Mouse (Mus musculus): ENCODE data around the gene Iqcm. TPM values are rescaled to one million over a fixed set of nuclear protein-coding genes. Genes with fewer than 3 reads are reported as not detected.
"Not testable (repeated sequence)": the region's sequence is repeated elsewhere in the genome, so short reads cannot be mapped to it uniquely, and the experiment has no call there.

Iqcm gene
- not detected in 2 replicates for polyA plus RNA-seq (2015; fragmentation: Nextera tagmentation; extraction: Ambion mirVana)

GRCm38 (mm10) chr8:75448394-75448793 is at the start of gene Iqcm:
Iqcm (plus strand) TSS chr8:75448694.
- H3K27ac ChIP-seq = no peak within 1 kb of the TSS

GRCm38 (mm10) chr8:75406489-75406888 is 42.0 kb upstream of the Iqcm start, which contains the start of gene Gm10358:
Gm10358 (minus strand) TSS chr8:75406589.
- Histone ChIP-seq H3K4me3 (no peak within 1 kb of the TSS), H3K27me3 (no peaks in the 10 kb centered on the region), H3K4me2 (no peak within 1 kb of the TSS), H3K4me1 (no peaks in the 10 kb centered on the region), H3K9ac (no peak within 1 kb of the TSS), H3K36me3 (no peaks in the 10 kb centered on the region), H3K27ac (no peak within 1 kb of the TSS), H3K9me3 (no peaks in the 10 kb centered on the region)
- 94% methylated on average over 5 of the region's 5 CpGs for WGBS
- no peak for ATAC-seq (ENCODE audit: insufficient number of reproducible peaks, insufficient read depth, low FRiP score, low TSS enrichment, low read depth)

More at GRCm38 (mm10) chr8:75448394-75448793, at the start of gene Iqcm:
- Histone ChIP-seq H3K9ac (no peak within 1 kb of the TSS), H3K36me3 (no peaks in the 10 kb centered on the region), H3K9me3 (no peaks in the 10 kb centered on the region), H3K4me1 (no peaks in the 10 kb centered on the region), H3K4me2 (no peak within 1 kb of the TSS), H3K4me3 (no peak within 1 kb of the TSS), H3K27me3 (no peaks in the 10 kb centered on the region)
- ATAC-seq (ENCODE audit: insufficient number of reproducible peaks, insufficient read depth, low FRiP score, low TSS enrichment, low read depth) = no peak
- 93% methylated on average over 7 of the region's 7 CpGs for WGBS

- not testable (repeated sequence) for H3K27me3 ChIP-seq; ATAC-seq (ENCODE audit: insufficient number of reproducible peaks, insufficient read depth, low FRiP score, low TSS enrichment, low read depth); H3K27ac ChIP-seq; H3K9me3 ChIP-seq; H3K4me1 ChIP-seq; H3K4me3 ChIP-seq; H3K4me2 ChIP-seq; H3K9ac ChIP-seq; H3K36me3 ChIP-seq
- 81% methylated on average over 3 of the region's 3 CpGs for WGBS
Measured at GRCm38 (mm10) chr8:75415696-75416095, 32.8 kb upstream of the Iqcm start.

- WGBS = 61% methylated on average over 1 of the region's 1 CpGs
- H3K4me1 ChIP-seq = no peaks in the 10 kb centered on the region
- H3K4me3 ChIP-seq = no peak overlapping the region
- no peak for ATAC-seq (ENCODE audit: insufficient number of reproducible peaks, insufficient read depth, low FRiP score, low TSS enrichment, low read depth)
- H3K9ac ChIP-seq = no peak overlapping the region
- no peaks in the 10 kb centered on the region for H3K9me3 ChIP-seq
- no peaks in the 10 kb centered on the region for H3K36me3 ChIP-seq
- H3K4me2 ChIP-seq = no peak overlapping the region
- no peaks in the 10 kb centered on the region for H3K27me3 ChIP-seq
- H3K27ac ChIP-seq = no peak overlapping the region
Measured at GRCm38 (mm10) chr8:75476756-75477155, 28.3 kb downstream of the Iqcm start.

GRCm38 (mm10) chr8:75489035-75489678 is 40.7 kb downstream of the Iqcm start:
- ATAC-seq (ENCODE audit: insufficient number of reproducible peaks, insufficient read depth, low FRiP score, low TSS enrichment, low read depth) = no peak
- Histone ChIP-seq H3K4me3 (no peak overlapping the region), H3K9ac (no peak overlapping the region), H3K27ac (no peak overlapping the region), H3K9me3 (no peaks in the 10 kb centered on the region), H3K4me2 (no peak overlapping the region), H3K36me3 (no peaks in the 10 kb centered on the region), H3K27me3 (no peaks in the 10 kb centered on the region), H3K4me1 (no peaks in the 10 kb centered on the region)
- 74% methylated on average over 13 of the region's 13 CpGs for WGBS

GRCm38 (mm10) chr8:75509299-75509698 is 60.8 kb downstream of the Iqcm start:
- no peak overlapping the region for H3K27ac ChIP-seq
- 83% methylated on average over 1 of the region's 1 CpGs for WGBS
- ATAC-seq (ENCODE audit: insufficient number of reproducible peaks, insufficient read depth, low FRiP score, low TSS enrichment, low read depth) = no peak

GRCm38 (mm10) chr8:75513786-75514185 is 65.3 kb downstream of the Iqcm start:
- 84% methylated on average over 3 of the region's 3 CpGs for WGBS
- no peaks in the 10 kb centered on the region for H3K9me3 ChIP-seq

More at GRCm38 (mm10) chr8:75509299-75509698, 60.8 kb downstream of the Iqcm start:
- Histone ChIP-seq H3K4me1 (no peaks in the 10 kb centered on the region), H3K4me3 (no peak overlapping the region), H3K9ac (no peak overlapping the region), H3K4me2 (no peak overlapping the region), H3K36me3 (no peaks in the 10 kb centered on the region), H3K27me3 (no peaks in the 10 kb centered on the region), H3K9me3 (no peaks in the 10 kb centered on the region)

GRCm38 (mm10) chr8:75549284-75549683 is 100.8 kb downstream of the Iqcm start:
- Histone ChIP-seq H3K27ac (no peak overlapping the region), H3K4me3 (no peak overlapping the region), H3K9me3 (no peaks in the 10 kb centered on the region), H3K4me2 (no peak overlapping the region), H3K36me3 (no peaks in the 10 kb centered on the region), H3K4me1 (no peaks in the 10 kb centered on the region), H3K27me3 (no peaks in the 10 kb centered on the region), H3K9ac (no peak overlapping the region)
- 93% methylated on average over 3 of the region's 3 CpGs for WGBS
- ATAC-seq (ENCODE audit: insufficient number of reproducible peaks, insufficient read depth, low FRiP score, low TSS enrichment, low read depth) = no peak

More at GRCm38 (mm10) chr8:75513786-75514185, 65.3 kb downstream of the Iqcm start:
- no peak overlapping the region for H3K9ac ChIP-seq
- no peaks in the 10 kb centered on the region for H3K27me3 ChIP-seq
- H3K27ac ChIP-seq = no peak overlapping the region
- no peaks in the 10 kb centered on the region for H3K36me3 ChIP-seq
- H3K4me1 ChIP-seq = no peaks in the 10 kb centered on the region
- no peak overlapping the region for H3K4me2 ChIP-seq
- no peak overlapping the region for H3K4me3 ChIP-seq
- ATAC-seq (ENCODE audit: insufficient number of reproducible peaks, insufficient read depth, low FRiP score, low TSS enrichment, low read depth) = no peak

GRCm38 (mm10) chr8:75596281-75596680 is 147.8 kb downstream of the Iqcm start:
- H3K9ac ChIP-seq = no peak overlapping the region
- H3K27ac ChIP-seq = no peak overlapping the region
- H3K4me3 ChIP-seq = no peak overlapping the region
- WGBS = 80% methylated on average over 2 of the region's 2 CpGs
- no peaks in the 10 kb centered on the region for H3K27me3 ChIP-seq
- ATAC-seq (ENCODE audit: insufficient number of reproducible peaks, insufficient read depth, low FRiP score, low TSS enrichment, low read depth) = no peak
- H3K36me3 ChIP-seq = no peaks in the 10 kb centered on the region
- no peaks in the 10 kb centered on the region for H3K4me1 ChIP-seq
- no peaks in the 10 kb centered on the region for H3K9me3 ChIP-seq
- H3K4me2 ChIP-seq = no peak overlapping the region

GRCm38 (mm10) chr8:75642958-75643357 is 194.5 kb downstream of the Iqcm start:
- no peak overlapping the region for H3K4me2 ChIP-seq
- ATAC-seq (ENCODE audit: insufficient number of reproducible peaks, insufficient read depth, low FRiP score, low TSS enrichment, low read depth) = no peak
- no peaks in the 10 kb centered on the region for H3K9me3 ChIP-seq
- no peaks in the 10 kb centered on the region for H3K4me1 ChIP-seq
- no peak overlapping the region for H3K9ac ChIP-seq
- WGBS = 82% methylated on average over 3 of the region's 3 CpGs
- no peak overlapping the region for H3K27ac ChIP-seq
- H3K4me3 ChIP-seq = no peak overlapping the region
- no peaks in the 10 kb centered on the region for H3K27me3 ChIP-seq
- H3K36me3 ChIP-seq = no peaks in the 10 kb centered on the region

- WGBS = 83% methylated on average over 6 of the region's 6 CpGs
- no peaks in the 10 kb centered on the region for H3K9me3 ChIP-seq
- H3K27ac ChIP-seq = no peak overlapping the region
- no peak for ATAC-seq (ENCODE audit: insufficient number of reproducible peaks, insufficient read depth, low FRiP score, low TSS enrichment, low read depth)
- 0 out of 2 replicates have a peak, but pooled peaks cover 3% of the 10 kb centered on the region for H3K4me1 ChIP-seq
- no peaks in the 10 kb centered on the region for H3K27me3 ChIP-seq
- no peak overlapping the region for H3K4me3 ChIP-seq
- no peak overlapping the region for H3K4me2 ChIP-seq
- no peaks in the 10 kb centered on the region for H3K36me3 ChIP-seq
- H3K9ac ChIP-seq = no peak overlapping the region
Measured at GRCm38 (mm10) chr8:75659287-75659686, 210.8 kb downstream of the Iqcm start.

GRCm38 (mm10) chr8:75746561-75746960 is 298.1 kb downstream of the Iqcm start:
- H3K4me1 ChIP-seq = no peaks in the 10 kb centered on the region
- 74% methylated on average over 3 of the region's 3 CpGs for whole genome bisulfite sequencing
- no peaks in the 10 kb centered on the region for H3K36me3 ChIP-seq
- H3K4me3 ChIP-seq = no peak overlapping the region
- H3K9me3 ChIP-seq = no peaks in the 10 kb centered on the region
- H3K9ac ChIP-seq = no peak overlapping the region
- H3K4me2 ChIP-seq = no peak overlapping the region
- no peaks in the 10 kb centered on the region for H3K27me3 ChIP-seq
- no peak for ATAC-seq (ENCODE audit: insufficient number of reproducible peaks, insufficient read depth, low FRiP score, low TSS enrichment, low read depth)
- no peak overlapping the region for H3K27ac ChIP-seq

Data from embryonic facial prominence, embryonic 13.5 days (tissue).